In the genomic region with DNA sequence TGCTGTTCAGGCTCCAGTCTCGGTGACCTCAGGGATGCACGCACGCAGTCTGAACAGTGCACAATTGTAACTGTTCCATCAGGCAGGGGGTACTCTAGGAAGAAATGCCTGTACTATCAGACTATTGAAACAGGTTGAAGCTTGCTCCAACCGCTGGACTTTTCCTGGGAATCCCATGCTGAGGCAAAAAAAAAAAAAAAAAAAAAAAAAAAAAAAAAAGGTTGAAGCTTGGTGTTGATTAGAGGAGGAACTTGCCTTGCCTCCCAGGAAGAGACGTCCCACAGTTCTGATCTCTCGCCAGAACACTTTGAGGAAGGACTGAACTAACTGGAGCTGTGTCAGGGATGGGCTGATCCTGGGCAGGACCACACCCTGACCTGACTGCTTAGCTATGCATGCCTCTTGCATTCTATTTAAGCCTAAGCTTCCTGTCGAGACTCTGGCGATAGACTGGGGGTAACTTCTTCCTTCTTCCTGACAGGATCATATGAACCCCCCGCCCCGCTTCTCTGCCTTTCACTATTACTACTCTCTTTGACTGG, we compare ENCODE assay signal across 20 mouse cellular contexts.
DNase-seq lines count a peak whose midpoint lies in the region; ATAC-seq and TF ChIP-seq lines count a peak whose summit lies in the region.
"Had no signal": no experiment of that assay in that cellular context is flagged by ENCODE, and none has a peak within 500 bp of the region (broad histone marks: within the 10 kb centered on the region; RNA-seq: fewer than 3 reads in every experiment).

No protein-coding gene starts in this region.

- no peak overlapping the region for H3K4me2 ChIP-seq in hindbrain, embryonic 16.5 days (ENCODE audit: low read length)
- H3K4me2 ChIP-seq in CH12.LX (ENCODE audit: insufficient read depth, low read depth, poor library complexity, severe bottlenecking): no peak overlapping the region
- H3K4me2 ChIP-seq: embryonic facial prominence, embryonic 12.5 days; forebrain, embryonic 13.5 days; heart, embryonic 13.5 days; hindbrain, embryonic 15.5 days; intestine, embryonic 15.5 days; kidney, embryonic 15.5 days; stomach, embryonic 15.5 days had no signal

- H3K4me3 ChIP-seq in hindbrain, embryonic 10.5 days: no peak overlapping the region
- H3K4me3 ChIP-seq in hindbrain, embryonic 16.5 days (ENCODE audit: low read length): no peak overlapping the region
- H3K4me3 ChIP-seq in CH12.LX (replicated peaks in 1 of 3; ENCODE audit: low read depth in 2 of 3, low read length in 2 of 3, poor library complexity in 1 of 3) (no peak overlapping the region), ES-E14 (ENCODE audit: insufficient read depth in 1 of 2, low read depth in 1 of 2, low read length in 2 of 2, poor library complexity in 1 of 2, severe bottlenecking in 1 of 2) (no peak overlapping the region), macrophage (ENCODE audit: inconsistent target) (no peak overlapping the region)
- H3K4me3 ChIP-seq: embryonic facial prominence, embryonic 12.5 days; erythroblast, embryonic 14.5 days; forebrain, embryonic 13.5 days; heart, embryonic 13.5 days; hindbrain, embryonic 15.5 days; intestine, embryonic 15.5 days; kidney, embryonic 15.5 days; stomach, embryonic 15.5 days had no signal

- peaks cover 38% of the 10 kb centered on the region for H3K4me1 ChIP-seq in hindbrain, embryonic 10.5 days (replicated peaks)
- no peaks in the 10 kb centered on the region for H3K4me1 ChIP-seq in hindbrain, embryonic 16.5 days (ENCODE audit: control insufficient read depth, insufficient read depth, low read depth, low read length)
- H3K4me1 ChIP-seq in CH12.LX (ENCODE audit: control insufficient read depth in 1 of 2, insufficient read depth in 2 of 2) (peaks cover 9 to 25% of the 10 kb centered on the region in 2 experiments; a peak in 3 of 4 replicates), ES-E14 (ENCODE audit: control insufficient read depth in 2 of 2, insufficient read depth in 2 of 2, low read length in 2 of 2, poor library complexity in 1 of 2) (peaks cover 2 to 23% of the 10 kb centered on the region in 2 experiments; a peak in 3 of 4 replicates)
- H3K4me1 ChIP-seq: intestine, embryonic 15.5 days; kidney, embryonic 15.5 days; stomach, embryonic 15.5 days had no signal

- TF ChIP-seq EP300 in CH12.LX (IDR thresholded peaks at IDR 0.05; ENCODE audit: low read length): no peak

- 74% methylated on average over 10 of the region's 10 CpGs for WGBS in hindbrain, embryonic 10.5 days
- 65% methylated on average over 10 of the region's 10 CpGs for WGBS in hindbrain, embryonic 16.5 days
- WGBS in macrophage (ENCODE audit: missing documents): 64% methylated on average over 9 of the region's 10 CpGs

- in situ Hi-C loops in CH12.LX (cut with MboI; ENCODE audit: low pct_ligation_motif_present, low pct_unique_long_range_greater_than_20kb, low sequenced_read_pairs): no loop called here
- in situ Hi-C loops in ES-E14 (cut with MboI; ENCODE audit: low sequenced_read_pairs in 2 of 2, unreplicated experiment in 2 of 2): no loop called here

- no peak for ATAC-seq in hindbrain, embryonic 16.5 days
- ATAC-seq in erythroid progenitor cell, adult 5-6 weeks (replicated peaks; ENCODE audit: low FRiP score, poor library complexity, severe bottlenecking): no peak
- ATAC-seq: forebrain, embryonic 13.5 days had no signal

- dilution Hi-C loops in CH12.LX (cut with MboI; ENCODE audit: extremely low pct_ligation_motif_present, extremely low pct_unique_long_range_greater_than_20kb, low sequenced_read_pairs): loop anchor here (25.0 kb wide), 1 partner anchor 352 kb away; a partner anchor contains a TSS

- TF ChIP-seq POLR2A in CH12.LX (IDR thresholded peaks at IDR 0.05; ENCODE audit: low read depth, low read length): no peak

- peaks cover 51% of the 10 kb centered on the region for H3K27me3 ChIP-seq in hindbrain, embryonic 10.5 days (ENCODE audit: insufficient read depth, poor library complexity, severe bottlenecking)
- no peaks in the 10 kb centered on the region for H3K27me3 ChIP-seq in hindbrain, embryonic 16.5 days (replicated peaks; ENCODE audit: control insufficient read depth, insufficient read depth, low read length)
- no peaks in the 10 kb centered on the region for H3K27me3 ChIP-seq in CH12.LX (replicated peaks)
- H3K27me3 ChIP-seq: embryonic facial prominence, embryonic 12.5 days; forebrain, embryonic 13.5 days; heart, embryonic 13.5 days; hindbrain, embryonic 15.5 days; intestine, embryonic 15.5 days; kidney, embryonic 15.5 days; stomach, embryonic 15.5 days had no signal

- no peak for TF ChIP-seq CTCF in CH12.LX (conservative IDR thresholded peaks at IDR 0.05 in 1 of 2, IDR thresholded peaks at IDR 0.05 in 1 of 2; ENCODE audit: low read depth in 2 of 2, low read length in 2 of 2)

- no peak overlapping the region for H3K9ac ChIP-seq in hindbrain, embryonic 16.5 days (ENCODE audit: low read depth, low read length)
- H3K9ac ChIP-seq in CH12.LX (ENCODE audit: insufficient read depth, low read depth) (no peak overlapping the region), ES-E14 (ENCODE audit: insufficient read depth, low read depth, low read length, poor library complexity, severe bottlenecking) (no peak overlapping the region)
- H3K9ac ChIP-seq: embryonic facial prominence, embryonic 12.5 days; forebrain, embryonic 13.5 days; heart, embryonic 13.5 days; hindbrain, embryonic 15.5 days; intestine, embryonic 15.5 days; kidney, embryonic 15.5 days; stomach, embryonic 15.5 days had no signal

- 0 out of 2 replicates have a peak overlapping the region, but pooled peaks have one; percentile 13 for H3K27ac ChIP-seq in hindbrain, embryonic 10.5 days
- H3K27ac ChIP-seq in hindbrain, embryonic 16.5 days (ENCODE audit: low read depth, low read length): no peak overlapping the region
- H3K27ac ChIP-seq in CH12.LX (ENCODE audit: insufficient read depth, low read depth) (no peak overlapping the region), ES-E14 (ENCODE audit: insufficient read depth, low read depth, low read length, poor library complexity, severe bottlenecking) (peak overlapping the region; percentile 46), macrophage (0 out of 2 replicates have a peak overlapping the region, but pooled peaks have one; percentile 7)
- H3K27ac ChIP-seq: embryonic facial prominence, embryonic 12.5 days; forebrain, embryonic 13.5 days; hindbrain, embryonic 15.5 days; intestine, embryonic 15.5 days; kidney, embryonic 15.5 days; stomach, embryonic 15.5 days had no signal

- H3K36me3 ChIP-seq in hindbrain, embryonic 10.5 days: no peaks in the 10 kb centered on the region
- no peaks in the 10 kb centered on the region for H3K36me3 ChIP-seq in hindbrain, embryonic 16.5 days (ENCODE audit: control insufficient read depth, insufficient read depth, low read length)
- H3K36me3 ChIP-seq in CH12.LX (replicated peaks in 1 of 2; ENCODE audit: control insufficient read depth in 1 of 2, insufficient read depth in 1 of 2, low read length in 1 of 2) (no peaks in the 10 kb centered on the region), ES-E14 (ENCODE audit: control insufficient read depth, insufficient read depth, low read length, poor library complexity, severe bottlenecking) (no peaks in the 10 kb centered on the region), macrophage (ENCODE audit: inconsistent target) (no peaks in the 10 kb centered on the region)
- H3K36me3 ChIP-seq: embryonic facial prominence, embryonic 12.5 days; heart, embryonic 13.5 days; hindbrain, embryonic 15.5 days; intestine, embryonic 15.5 days; kidney, embryonic 15.5 days; stomach, embryonic 15.5 days had no signal

- DNase-seq in hindbrain, embryonic 10.5 days (ENCODE audit: low spot score): no peak
- DNase-seq in CH12.LX (ENCODE audit: extremely low read depth): no peak
- DNase-seq in ES-E14 (ENCODE audit: low read depth, low spot score): peak; percentile 54
- DNase-seq in right cerebral cortex, adult 18-20 months: no peak
- DNase-seq: cerebellum, adult 11-12 months; cerebellum, postnatal 10 days; kidney, postnatal 36 days; layer of hippocampus, postnatal 36 days; thymus, adult 2 months had no signal

- no peak for TF ChIP-seq RAD21 in CH12.LX (IDR thresholded peaks at IDR 0.05; ENCODE audit: low read depth, low read length)

- H3K9me3 ChIP-seq in hindbrain, embryonic 10.5 days: no peaks in the 10 kb centered on the region
- no peaks in the 10 kb centered on the region for H3K9me3 ChIP-seq in hindbrain, embryonic 16.5 days (ENCODE audit: control insufficient read depth, low read length)
- H3K9me3 ChIP-seq in CH12.LX (replicated peaks; ENCODE audit: low read length): no peaks in the 10 kb centered on the region
- no peaks in the 10 kb centered on the region for H3K9me3 ChIP-seq in ES-E14 (ENCODE audit: control insufficient read depth, insufficient read depth, low read depth, low read length)
- H3K9me3 ChIP-seq: embryonic facial prominence, embryonic 12.5 days; forebrain, embryonic 13.5 days; heart, embryonic 13.5 days; hindbrain, embryonic 15.5 days; intestine, embryonic 15.5 days; kidney, embryonic 15.5 days; stomach, embryonic 15.5 days had no signal

- H3K79me2 ChIP-seq in CH12.LX (replicated peaks; ENCODE audit: control insufficient read depth, extremely low read depth, insufficient read depth, poor library complexity, severe bottlenecking) (no peaks in the 10 kb centered on the region), macrophage (ENCODE audit: inconsistent target) (no peaks in the 10 kb centered on the region)

TF ChIP-seq in CH12.LX, 34 proteins besides CTCF, POLR2A, EP300 and RAD21:
- TF ChIP-seq ZNF384 (IDR thresholded peaks at IDR 0.05; ENCODE audit: low read depth, low read length): 0 out of 2 replicates have a peak, but pooled peaks have one; percentile 18
- no peak for TF ChIP-seq KAT2A (IDR thresholded peaks at IDR 0.05; ENCODE audit: insufficient replicate concordance, low read length)

TF ChIP-seq in ES-E14, 5 proteins besides CTCF, POLR2A, EP300 and RAD21:
- TF ChIP-seq ZNF384 (IDR thresholded peaks at IDR 0.05; ENCODE audit: low read depth, low read length): peak; percentile 96
- TF ChIP-seq ZC3H11A (IDR thresholded peaks at IDR 0.05; ENCODE audit: borderline replicate concordance, low read depth, low read length): no peak
- no peak for TF ChIP-seq HCFC1 (IDR thresholded peaks at IDR 0.05; ENCODE audit: borderline replicate concordance, insufficient read depth, low read length)
- TF ChIP-seq MAFK (IDR thresholded peaks at IDR 0.05; ENCODE audit: insufficient read depth, low read depth, low read length): no peak

Comparison
In these comparisons a context has a peak if more than half of its experiments do, and no peak if none do; other contexts are left out.
1. H3K27ac ChIP-seq: peak in hindbrain, embryonic 10.5 days (single experiment), ES-E14 (single experiment) and macrophage (single experiment); none in hindbrain, embryonic 16.5 days (single experiment) and CH12.LX (single experiment).